1 mouse cellular context compared by ENCODE assay signal in the genomic region with DNA sequence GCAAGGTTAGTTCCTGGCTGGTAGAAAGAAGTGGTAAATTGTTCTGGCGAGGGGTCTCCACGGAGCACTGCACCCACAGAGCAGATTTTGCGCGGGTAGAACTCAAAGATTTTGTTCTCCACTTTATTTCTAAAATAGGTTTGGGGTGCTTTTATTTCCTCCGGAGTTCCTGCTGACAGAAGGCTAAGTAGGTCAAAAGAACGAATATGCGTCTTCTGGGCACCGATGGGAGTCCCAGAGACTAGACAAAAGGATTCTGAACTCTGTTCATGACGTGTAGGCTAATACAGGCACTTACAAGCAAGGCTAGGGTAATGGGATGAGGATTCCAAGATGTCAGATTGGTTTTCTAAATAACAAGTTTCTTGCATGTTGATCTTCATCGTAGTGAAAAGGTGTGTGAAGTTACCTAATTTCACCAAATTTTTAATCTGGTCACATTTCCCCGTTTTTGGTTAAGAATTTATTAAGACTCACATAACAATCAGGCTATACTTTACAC.
TF ChIP-seq lines count a peak whose summit lies in the region.

No protein-coding gene starts in this region.

TF ChIP-seq in CH12.LX, 34 proteins besides CTCF, POLR2A, EP300 and RAD21 (continued from another document):
- TF ChIP-seq MEF2A (IDR thresholded peaks at IDR 0.05; ENCODE audit: borderline replicate concordance, low read depth, low read length) = no peak
- no peak for TF ChIP-seq ZC3H11A (IDR thresholded peaks at IDR 0.05; ENCODE audit: low read depth, low read length)
- TF ChIP-seq PAX5 (IDR thresholded peaks at IDR 0.05; ENCODE audit: low read length) = no peak
- no peak for TF ChIP-seq ZMIZ1 (IDR thresholded peaks at IDR 0.05; ENCODE audit: low read depth, low read length)
- no peak for TF ChIP-seq BHLHE40 (IDR thresholded peaks at IDR 0.05; ENCODE audit: low read depth, low read length)
- no peak for TF ChIP-seq MAX (IDR thresholded peaks at IDR 0.05; ENCODE audit: low read length)
- no peak for TF ChIP-seq ETS1 (conservative IDR thresholded peaks at IDR 0.05; ENCODE audit: low read depth, low read length)
- TF ChIP-seq KAT2A (IDR thresholded peaks at IDR 0.05; ENCODE audit: insufficient replicate concordance, low read length) = no peak
- TF ChIP-seq MAZ (IDR thresholded peaks at IDR 0.05; ENCODE audit: low read depth, low read length) = no peak
- no peak for TF ChIP-seq UBTF (IDR thresholded peaks at IDR 0.05; ENCODE audit: low read depth, low read length)
- TF ChIP-seq JUN (IDR thresholded peaks at IDR 0.05; ENCODE audit: insufficient read depth, low read depth, low read length) = no peak
